Mouse (Mus musculus): ENCODE data around the gene Aida.
"Not testable (repeated sequence)": the region's sequence is repeated elsewhere in the genome, so short reads cannot be mapped to it uniquely, and the experiment has no call there.

Aida gene

GRCm38 (mm10) chr1:183312076-183312475 lies 15.7 kb downstream of the Aida start:
- no peak for ATAC-seq (ENCODE audit: insufficient number of reproducible peaks, low FRiP score, low TSS enrichment)

- no peak for ATAC-seq (ENCODE audit: insufficient number of reproducible peaks, low FRiP score, low TSS enrichment)
These were observed 19.4 kb downstream of the Aida start for GRCm38 (mm10) chr1:183315783-183316182.

GRCm38 (mm10) chr1:183320708-183321107 lies 24.3 kb downstream of the Aida start:
- ATAC-seq (ENCODE audit: insufficient number of reproducible peaks, low FRiP score, low TSS enrichment) = no peak

GRCm38 (mm10) chr1:183322496-183322895 lies 26.1 kb downstream of the Aida start:
- ATAC-seq (ENCODE audit: insufficient number of reproducible peaks, low FRiP score, low TSS enrichment) = not testable (repeated sequence)

GRCm38 (mm10) chr1:183323923-183324322 lies 27.5 kb downstream of the Aida start:
- no peak for ATAC-seq (ENCODE audit: insufficient number of reproducible peaks, low FRiP score, low TSS enrichment)

- ATAC-seq (ENCODE audit: insufficient number of reproducible peaks, low FRiP score, low TSS enrichment) = no peak
These were observed 28.0 kb downstream of the Aida start for GRCm38 (mm10) chr1:183324433-183324832.

- ATAC-seq (ENCODE audit: insufficient number of reproducible peaks, low FRiP score, low TSS enrichment) = no peak
These were observed 30.8 kb downstream of the Aida start for GRCm38 (mm10) chr1:183327171-183327570.

- ATAC-seq (ENCODE audit: insufficient number of reproducible peaks, low FRiP score, low TSS enrichment) = not testable (repeated sequence)
These were observed 46.5 kb downstream of the Aida start for GRCm38 (mm10) chr1:183342902-183343301.

GRCm38 (mm10) chr1:183344886-183345816 lies 48.8 kb downstream of the Aida start:
- ATAC-seq (ENCODE audit: insufficient number of reproducible peaks, low FRiP score, low TSS enrichment) = peak; percentile 83

- ATAC-seq (ENCODE audit: insufficient number of reproducible peaks, low FRiP score, low TSS enrichment) = peak; percentile 22; the same call in 1 of the 2 replicates
These were observed 49.4 kb downstream of the Aida start for GRCm38 (mm10) chr1:183345817-183346195.

- peak; percentile 51; the same call in 1 of the 2 replicates for ATAC-seq (ENCODE audit: insufficient number of reproducible peaks, low FRiP score, low TSS enrichment)
These were observed 53.5 kb downstream of the Aida start for GRCm38 (mm10) chr1:183349840-183350239.

GRCm38 (mm10) chr1:183358901-183359300 lies 62.5 kb downstream of the Aida start:
- no peak for ATAC-seq (ENCODE audit: insufficient number of reproducible peaks, low FRiP score, low TSS enrichment)

GRCm38 (mm10) chr1:183362301-183362700 lies 65.9 kb downstream of the Aida start:
- ATAC-seq (ENCODE audit: insufficient number of reproducible peaks, low FRiP score, low TSS enrichment) = no peak

- no peak for ATAC-seq (ENCODE audit: insufficient number of reproducible peaks, low FRiP score, low TSS enrichment)
These were observed 66.6 kb downstream of the Aida start for GRCm38 (mm10) chr1:183362729-183363576.

GRCm38 (mm10) chr1:183363577-183363867 lies 67.1 kb downstream of the Aida start:
- no peak for ATAC-seq (ENCODE audit: insufficient number of reproducible peaks, low FRiP score, low TSS enrichment)

- no peak for ATAC-seq (ENCODE audit: insufficient number of reproducible peaks, low FRiP score, low TSS enrichment)
These were observed 70.0 kb downstream of the Aida start for GRCm38 (mm10) chr1:183366361-183366760.

- ATAC-seq (ENCODE audit: insufficient number of reproducible peaks, low FRiP score, low TSS enrichment) = peak; percentile 11
These were observed 72.4 kb downstream of the Aida start for GRCm38 (mm10) chr1:183368601-183369400.

GRCm38 (mm10) chr1:183369427-183370014 lies 73.1 kb downstream of the Aida start, which contains the start of gene Mia3:
Mia3 (minus strand) TSS chr1:183369553.
- ATAC-seq (ENCODE audit: insufficient number of reproducible peaks, low FRiP score, low TSS enrichment) = peak; percentile 99

GRCm38 (mm10) chr1:183374728-183375127 lies 78.3 kb downstream of the Aida start:
- ATAC-seq (ENCODE audit: insufficient number of reproducible peaks, low FRiP score, low TSS enrichment) = no peak
